8 mouse cellular contexts compared by ENCODE assay signal in genomic region chr2:178407053-178407815, GRCm38 (mm10). TPM values are rescaled to one million over a fixed set of nuclear protein-coding genes. Genes with fewer than 3 reads are reported as not detected.
DNase-seq lines count a peak whose midpoint lies in the region; ATAC-seq and TF ChIP-seq lines count a peak whose summit lies in the region.
"Had no signal": no experiment of that assay in that cellular context is flagged by ENCODE, and none has a peak within 500 bp of the region (broad histone marks: within the 10 kb centered on the region; RNA-seq: fewer than 3 reads in every experiment).

Gene Sycp2 (minus strand): TSS chr2:178407685.

- TF ChIP-seq CTCF in kidney, postnatal 0 days (IDR thresholded peaks at IDR 0.05; ENCODE audit: low read depth): peak; percentile 27; the same call in 1 of the 2 replicates
- peak; percentile 56 for TF ChIP-seq CTCF in intestine, postnatal 0 days (IDR thresholded peaks at IDR 0.05; ENCODE audit: low read depth)

- H3K4me1 ChIP-seq in kidney, postnatal 0 days (replicated peaks; ENCODE audit: insufficient read depth, low read length): no peaks in the 10 kb centered on the region
- no peaks in the 10 kb centered on the region for H3K4me1 ChIP-seq in intestine, postnatal 0 days (replicated peaks; ENCODE audit: control insufficient read depth, insufficient read depth, low read length)
- no peaks in the 10 kb centered on the region for H3K4me1 ChIP-seq in neural tube, embryonic 14.5 days (ENCODE audit: control insufficient read depth, insufficient read depth, low read length)

- H3K36me3 ChIP-seq in kidney, postnatal 0 days (ENCODE audit: insufficient read depth, low read length): no peaks in the 10 kb centered on the region
- no peaks in the 10 kb centered on the region for H3K36me3 ChIP-seq in intestine, postnatal 0 days (ENCODE audit: control insufficient read depth, insufficient read depth)
- no peaks in the 10 kb centered on the region for H3K36me3 ChIP-seq in neural tube, embryonic 14.5 days (ENCODE audit: control insufficient read depth, insufficient read depth, low read length)

- H3K4me2 ChIP-seq in kidney, postnatal 0 days (ENCODE audit: low read length): no peak within 1 kb of the TSS
- no peak within 1 kb of the TSS for H3K4me2 ChIP-seq in intestine, postnatal 0 days (replicated peaks; ENCODE audit: low read depth)
- H3K4me2 ChIP-seq in neural tube, embryonic 14.5 days (ENCODE audit: low read depth, low read length): no peak within 1 kb of the TSS

- no peak within 1 kb of the TSS for H3K4me3 ChIP-seq in kidney, postnatal 0 days (replicated peaks; ENCODE audit: low read depth, low read length)
- H3K4me3 ChIP-seq in intestine, postnatal 0 days (ENCODE audit: low read depth, low read length): no peak within 1 kb of the TSS
- H3K4me3 ChIP-seq in neural tube, embryonic 14.5 days (ENCODE audit: low read depth, low read length): no peak within 1 kb of the TSS

- WGBS in kidney, postnatal 0 days: 87% methylated on average over 52 of the region's 52 CpGs
- 84% methylated on average over 52 of the region's 52 CpGs for WGBS in intestine, postnatal 0 days
- 87% methylated on average over 52 of the region's 52 CpGs for WGBS in neural tube, embryonic 14.5 days

- no peak for DNase-seq in kidney, postnatal 0 days (ENCODE audit: low spot score)
- no peak for DNase-seq in kidney, postnatal 4 days
- DNase-seq in adrenal gland, adult 2 months: no peak
- DNase-seq in cerebellum, adult 9-10 months: no peak
- DNase-seq: thymus, adult 2 months had no signal

- peak; percentile 43 for ATAC-seq in kidney, postnatal 0 days (replicated peaks; ENCODE audit: low FRiP score, low read depth)
- peak; percentile 25; the same call in 1 of the 2 replicates for ATAC-seq in common myeloid progenitor, adult 5-6 weeks (replicated peaks; ENCODE audit: low read depth, poor library complexity, severe bottlenecking)
- ATAC-seq in intestine, postnatal 0 days: 0 out of 2 replicates have a peak, but pooled peaks have one; percentile 33
- peak; percentile 41 for ATAC-seq in neural tube, embryonic 14.5 days (ENCODE audit: low read depth)

- no peak within 1 kb of the TSS for H3K27ac ChIP-seq in kidney, postnatal 0 days
- no peak within 1 kb of the TSS for H3K27ac ChIP-seq in intestine, postnatal 0 days (ENCODE audit: low read depth, low read length)
- no peak within 1 kb of the TSS for H3K27ac ChIP-seq in neural tube, embryonic 14.5 days (ENCODE audit: low read depth, low read length)

- H3K9me3 ChIP-seq in kidney, postnatal 0 days (replicated peaks; ENCODE audit: low read length): no peaks in the 10 kb centered on the region
- no peaks in the 10 kb centered on the region for H3K9me3 ChIP-seq in intestine, postnatal 0 days (ENCODE audit: control insufficient read depth)
- H3K9me3 ChIP-seq in neural tube, embryonic 14.5 days (ENCODE audit: control insufficient read depth, low read length): no peaks in the 10 kb centered on the region

- no peak within 1 kb of the TSS for H3K9ac ChIP-seq in kidney, postnatal 0 days (ENCODE audit: low read depth, low read length)
- no peak within 1 kb of the TSS for H3K9ac ChIP-seq in intestine, postnatal 0 days (ENCODE audit: low read depth, low read length)
- H3K9ac ChIP-seq in neural tube, embryonic 14.5 days (replicated peaks; ENCODE audit: low read depth, low read length): no peak within 1 kb of the TSS

- H3K27me3 ChIP-seq in kidney, postnatal 0 days (ENCODE audit: insufficient read depth, low read length): peaks cover 7% of the 10 kb centered on the region; the same call in 1 of the 2 replicates
- H3K27me3 ChIP-seq in intestine, postnatal 0 days (replicated peaks; ENCODE audit: control insufficient read depth, insufficient read depth, low read length): no peaks in the 10 kb centered on the region
- 0 out of 2 replicates have a peak, but pooled peaks cover 2% of the 10 kb centered on the region for H3K27me3 ChIP-seq in neural tube, embryonic 14.5 days (ENCODE audit: control insufficient read depth, insufficient read depth, low read length)

RNA-seq across cellular contexts. Expression of gene Sycp2, which starts in this region (rescaled TPM):
- 0.08 TPM in 1 of 2 replicates, not detected in the other for polyA plus RNA-seq in kidney, postnatal 0 days (2015; fragmentation: Nextera tagmentation; extraction: Ambion mirVana)
- not detected in 2 replicates for total RNA-seq in common myeloid progenitor, adult 5-6 weeks (2017)
- 0.13 TPM in 1 of 2 replicates, not detected in the other for polyA plus RNA-seq in intestine, postnatal 0 days (2015; fragmentation: Nextera tagmentation; extraction: Ambion mirVana)
- polyA plus RNA-seq in neural tube, embryonic 14.5 days (2014; fragmentation: Nextera tagmentation; extraction: Ambion mirVana): 0.75 and 0.95 TPM in 2 replicates
- total RNA-seq in adrenal gland, adult 2 months (2021): under 1 TPM; 0.06 to 0.21 TPM
- not detected in 2 replicates for polyA plus RNA-seq in adrenal gland, adult 2 months (2012; rRNA removed)
- polyA plus RNA-seq: thymus, adult 2 months had no signal

Comparison
In these comparisons a context has a peak if more than half of its experiments do, and no peak if none do; other contexts are left out.
1. Peak in ATAC-seq in kidney, postnatal 0 days; RNA of the gene not detected or under 1 TPM.
2. Peak in ATAC-seq in common myeloid progenitor, adult 5-6 weeks; RNA of the gene not detected or under 1 TPM.
3. Peak in ATAC-seq in intestine, postnatal 0 days; RNA of the gene not detected or under 1 TPM.
4. Peak in ATAC-seq in neural tube, embryonic 14.5 days; RNA of the gene not detected or under 1 TPM.